Mouse (Mus musculus): ENCODE data around the gene Opa3.
A peak's percentile ranks its signal among the peaks of the same experiment; 100 is the strongest.

Opa3 gene

GRCm38 (mm10) chr7:19246855-19247254 is 18.7 kb downstream of the Opa3 start:
- DNase-seq (ENCODE audit: low read depth) = no peak

- DNase-seq (ENCODE audit: low read depth) = no peak
Observed at GRCm38 (mm10) chr7:19247511-19247910, 19.4 kb downstream of the Opa3 start.

- DNase-seq (ENCODE audit: low read depth) = no peak
Observed at GRCm38 (mm10) chr7:19252078-19252477, 23.9 kb downstream of the Opa3 start.

- no peak for DNase-seq (ENCODE audit: low read depth)
Observed at GRCm38 (mm10) chr7:19253437-19253836, 25.3 kb downstream of the Opa3 start.

GRCm38 (mm10) chr7:19255395-19255794 is 27.3 kb downstream of the Opa3 start:
- DNase-seq (ENCODE audit: low read depth) = no peak

- no peak for DNase-seq (ENCODE audit: low read depth)
Observed at GRCm38 (mm10) chr7:19256567-19256966, 28.4 kb downstream of the Opa3 start.

GRCm38 (mm10) chr7:19257390-19258022 is 29.4 kb downstream of the Opa3 start:
- peak; percentile 87 for DNase-seq (ENCODE audit: low read depth)

- DNase-seq (ENCODE audit: low read depth) = no peak
Observed at GRCm38 (mm10) chr7:19258336-19258735, 30.2 kb downstream of the Opa3 start.

GRCm38 (mm10) chr7:19265147-19265546 is 37.0 kb downstream of the Opa3 start:
- DNase-seq (ENCODE audit: low read depth) = no peak

- peak; percentile 87 for DNase-seq (ENCODE audit: low read depth)
Observed at GRCm38 (mm10) chr7:19265928-19266822, 38.0 kb downstream of the Opa3 start.

- DNase-seq (ENCODE audit: low read depth) = peak; percentile 83
Observed at GRCm38 (mm10) chr7:19267051-19267450, 38.9 kb downstream of the Opa3 start.

GRCm38 (mm10) chr7:19268993-19269681 is 41.0 kb downstream of the Opa3 start:
- DNase-seq (ENCODE audit: low read depth) = peak; percentile 81

GRCm38 (mm10) chr7:19269721-19270441 is 41.7 kb downstream of the Opa3 start:
- peak; percentile 88 for DNase-seq (ENCODE audit: low read depth)

GRCm38 (mm10) chr7:19270509-19271237 is 42.5 kb downstream of the Opa3 start:
- DNase-seq (ENCODE audit: low read depth) = peak; percentile 48

- peak; percentile 91 for DNase-seq (ENCODE audit: low read depth)
Observed at GRCm38 (mm10) chr7:19271238-19272172, 43.4 kb downstream of the Opa3 start, which contains the start of gene Vasp. Gene Vasp, minus strand, starts transcription at chr7:19271817.

GRCm38 (mm10) chr7:19272173-19272764 is 44.1 kb downstream of the Opa3 start:
- DNase-seq (ENCODE audit: low read depth) = peak; percentile 92

GRCm38 (mm10) chr7:19276253-19276652 is 48.1 kb downstream of the Opa3 start:
- peak; percentile 74 for DNase-seq (ENCODE audit: low read depth)

- DNase-seq (ENCODE audit: low read depth) = no peak
Observed at GRCm38 (mm10) chr7:19279052-19279451, 50.9 kb downstream of the Opa3 start.

GRCm38 (mm10) chr7:19279581-19280114 is 51.5 kb downstream of the Opa3 start, which contains the start of gene Ppm1n:
Gene Ppm1n, minus strand, starts transcription at chr7:19280064.
- DNase-seq (ENCODE audit: low read depth) = no peak

All from 416B (cell line).